Mouse (Mus musculus): ENCODE measurements around the gene Gm49366. TPM values are rescaled to one million over a fixed set of nuclear protein-coding genes. Genes with fewer than 3 reads are reported as not detected.
"Not testable (repeated sequence)": the region's sequence is repeated elsewhere in the genome, so short reads cannot be mapped to it uniquely, and the experiment has no call there.

Gm49366 gene
- total and polyA plus RNA-seq, 3 experiments: not detected

- no peak for DNase-seq
- H3K27me3 ChIP-seq (ENCODE audit: control insufficient read depth, insufficient read depth, low read length): no peaks in the 10 kb centered on the region
- no peaks in the 10 kb centered on the region; the same call in 1 of the 2 replicates for H3K4me1 ChIP-seq (ENCODE audit: control insufficient read depth, insufficient read depth, low read length)
- no peak for TF ChIP-seq CTCF (IDR thresholded peaks at IDR 0.05)
- intact Hi-C loops (cut with DNase I): no loop called here
- H3K36me3 ChIP-seq (ENCODE audit: control insufficient read depth, insufficient read depth, low read length): no peaks in the 10 kb centered on the region
- no peak overlapping the region for H3K27ac ChIP-seq
- H3K79me2 ChIP-seq (replicated peaks; ENCODE audit: control insufficient read depth, insufficient read depth, low read length): no peaks in the 10 kb centered on the region
- 75% methylated on average over 1 of the region's 1 CpGs for WGBS
- H3K4me3 ChIP-seq: no peak overlapping the region
- no peak overlapping the region for H3K9ac ChIP-seq (ENCODE audit: low read depth, low read length)
Observed at GRCm38 (mm10) chr12:84100071-84100470, 61.3 kb downstream of the Gm49366 start.

- Histone ChIP-seq H3K9ac (ENCODE audit: low read depth, low read length) (peak within 1 kb of the TSS; percentile 76), H3K4me3 (peak within 1 kb of the TSS; percentile 56), H3K27ac (peak within 1 kb of the TSS; percentile 54)
- H3K4me1 ChIP-seq (ENCODE audit: control insufficient read depth, insufficient read depth, low read length); H3K36me3 ChIP-seq (ENCODE audit: control insufficient read depth, insufficient read depth, low read length); H3K79me2 ChIP-seq (replicated peaks; ENCODE audit: control insufficient read depth, insufficient read depth, low read length); intact Hi-C loops (cut with DNase I); H3K27me3 ChIP-seq (ENCODE audit: control insufficient read depth, insufficient read depth, low read length): not testable (repeated sequence)
- under 1% methylated on average over 80 of the region's 80 CpGs for WGBS
- peak; percentile 48 to 62 for DNase-seq
Observed at GRCm38 (mm10) chr12:84100604-84101492, 62.1 kb downstream of the Gm49366 start, which contains the start of gene Acot6. Gene Acot6 (plus strand): TSS chr12:84100654.

DNA sequence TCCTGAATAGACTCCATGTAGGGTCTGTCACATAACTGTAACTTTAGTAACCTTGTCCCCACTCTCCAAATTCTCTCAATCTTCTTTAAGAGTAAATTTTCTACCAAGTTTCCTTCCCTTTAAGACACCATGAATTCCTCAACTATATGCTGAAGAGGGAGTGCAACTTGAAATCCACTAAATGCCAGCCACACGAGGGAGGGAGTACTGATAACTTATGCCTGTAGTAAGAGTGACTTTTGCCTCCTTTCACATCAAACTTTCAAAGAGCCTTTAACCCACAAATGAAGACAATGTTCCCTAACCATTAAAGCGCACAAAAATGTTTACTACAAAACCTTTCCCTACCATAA is 62.7 kb downstream of the Gm49366 start:
- Histone ChIP-seq H3K4me3 (peak overlapping the region; percentile 56), H3K27me3 (ENCODE audit: control insufficient read depth, insufficient read depth, low read length) (no peaks in the 10 kb centered on the region), H3K9ac (ENCODE audit: low read depth, low read length) (peak overlapping the region; percentile 76), H3K79me2 (replicated peaks; ENCODE audit: control insufficient read depth, insufficient read depth, low read length) (no peaks in the 10 kb centered on the region), H3K36me3 (ENCODE audit: control insufficient read depth, insufficient read depth, low read length) (no peaks in the 10 kb centered on the region), H3K27ac (no peak overlapping the region), H3K4me1 (ENCODE audit: control insufficient read depth, insufficient read depth, low read length) (no peaks in the 10 kb centered on the region; the same call in 1 of the 2 replicates)
- DNase-seq: no peak
- intact Hi-C loops (cut with DNase I): no loop called here
- WGBS: 68% methylated on average over 2 of the region's 2 CpGs
- TF ChIP-seq EP300 (IDR thresholded peaks at IDR 0.05; ENCODE audit: insufficient read depth, low read depth, low read length): no peak
- no peak for TF ChIP-seq POLR2A (IDR thresholded peaks at IDR 0.05; ENCODE audit: insufficient read depth, low read depth, low read length)
- no peak for TF ChIP-seq CTCF (IDR thresholded peaks at IDR 0.05)

DNA sequence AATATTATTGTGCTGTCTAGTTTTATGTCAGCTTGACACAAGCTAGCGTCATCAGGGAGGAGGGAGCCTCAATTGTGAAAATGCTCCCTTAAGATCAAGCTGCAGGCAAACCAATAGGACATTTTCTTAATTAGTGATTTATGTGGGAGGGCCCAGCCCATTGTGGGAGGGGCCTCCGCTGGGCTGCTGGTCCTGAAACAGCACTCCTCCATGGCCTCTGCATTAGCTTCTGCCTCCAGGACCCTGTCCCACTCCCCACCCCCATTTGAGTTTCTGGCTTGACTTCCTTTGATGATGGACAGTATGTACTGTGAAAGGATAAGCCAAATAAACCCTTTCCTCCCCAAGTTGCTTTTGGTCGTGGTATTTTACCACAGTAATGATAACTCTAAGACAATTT is 68.3 kb downstream of the Gm49366 start:
- 87% methylated on average over 3 of the region's 3 CpGs for WGBS
- no peaks in the 10 kb centered on the region for H3K4me1 ChIP-seq (ENCODE audit: control insufficient read depth, insufficient read depth, low read length)
- no peaks in the 10 kb centered on the region for H3K79me2 ChIP-seq (replicated peaks; ENCODE audit: control insufficient read depth, insufficient read depth, low read length)
- TF ChIP-seq POLR2A (IDR thresholded peaks at IDR 0.05; ENCODE audit: insufficient read depth, low read depth, low read length): no peak
- no peaks in the 10 kb centered on the region for H3K27me3 ChIP-seq (ENCODE audit: control insufficient read depth, insufficient read depth, low read length)
- no peak overlapping the region for H3K27ac ChIP-seq
- intact Hi-C loops (cut with DNase I): no loop called here
- no peak overlapping the region for H3K9ac ChIP-seq (ENCODE audit: low read depth, low read length)
- no peaks in the 10 kb centered on the region for H3K36me3 ChIP-seq (ENCODE audit: control insufficient read depth, insufficient read depth, low read length)
- H3K4me3 ChIP-seq: no peak overlapping the region
- DNase-seq: no peak

DNA sequence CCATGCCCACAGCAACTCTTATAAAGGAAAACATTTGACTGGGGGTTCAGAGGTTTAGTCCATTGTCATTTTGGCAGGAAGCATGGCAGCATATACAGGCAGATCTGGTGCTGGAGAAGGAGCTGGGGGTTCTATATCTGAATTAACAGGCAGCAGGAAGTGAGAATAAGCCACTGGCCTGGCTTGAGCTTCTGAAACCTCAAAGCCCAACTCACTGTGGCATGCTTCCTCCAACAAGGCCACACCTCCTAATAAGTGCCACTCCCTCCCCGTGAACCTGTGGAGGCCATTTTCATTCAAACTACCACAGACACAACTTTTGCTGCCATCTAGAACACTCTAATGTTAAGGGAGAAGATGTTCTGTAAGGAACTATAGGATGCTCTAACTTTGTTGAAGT is 69.0 kb downstream of the Gm49366 start:
- Histone ChIP-seq H3K4me1 (ENCODE audit: control insufficient read depth, insufficient read depth, low read length) (no peaks in the 10 kb centered on the region), H3K4me3 (no peak overlapping the region), H3K79me2 (replicated peaks; ENCODE audit: control insufficient read depth, insufficient read depth, low read length) (no peaks in the 10 kb centered on the region), H3K27me3 (ENCODE audit: control insufficient read depth, insufficient read depth, low read length) (no peaks in the 10 kb centered on the region), H3K27ac (no peak overlapping the region), H3K36me3 (ENCODE audit: control insufficient read depth, insufficient read depth, low read length) (no peaks in the 10 kb centered on the region), H3K9ac (ENCODE audit: low read depth, low read length) (no peak overlapping the region)
- WGBS: 72% methylated on average over 1 of the region's 1 CpGs
- intact Hi-C loops (cut with DNase I): no loop called here
- no peak for DNase-seq
- no peak for TF ChIP-seq POLR2A (IDR thresholded peaks at IDR 0.05; ENCODE audit: insufficient read depth, low read depth, low read length)
- TF ChIP-seq CTCF (IDR thresholded peaks at IDR 0.05): no peak
- no peak for TF ChIP-seq EP300 (IDR thresholded peaks at IDR 0.05; ENCODE audit: insufficient read depth, low read depth, low read length)

Other genes starting within 250 kb of the Gm49366 start
- 10 to 100 TPM; 31.6 to 32.3 TPM for gene Numb, start 117.0 kb upstream of the Gm49366 start, total RNA-seq (2021)
- gene Numb, start 117.0 kb upstream of the Gm49366 start, polyA plus RNA-seq (2012; rRNA removed): 31.1 and 38.1 TPM in 2 replicates
- 1 to 10 TPM; 4.4 to 4.7 TPM for gene Riox1, start 88.3 kb upstream of the Gm49366 start, total RNA-seq (2021)
- gene Riox1, start 88.3 kb upstream of the Gm49366 start, polyA plus RNA-seq (2012; rRNA removed): 2.8 and 3.4 TPM in 2 replicates
- not detected for gene Heatr4, start 54.1 kb upstream of the Gm49366 start, total RNA-seq (2021)
- not detected in 2 replicates for gene Heatr4, start 54.1 kb upstream of the Gm49366 start, polyA plus RNA-seq (2012; rRNA removed)
- gene Acot2, start 51.1 kb upstream of the Gm49366 start, total RNA-seq (2021): 100 to 1,000 TPM; 112 to 114 TPM
- gene Acot2, start 51.1 kb upstream of the Gm49366 start, polyA plus RNA-seq (2012; rRNA removed): 44.4 and 52.6 TPM in 2 replicates
- 10 to 100 TPM; 53.0 to 54.4 TPM for gene Acot1, start 29.4 kb upstream of the Gm49366 start, total RNA-seq (2021)
- 8.1 and 22.9 TPM in 2 replicates for gene Acot1, start 29.4 kb upstream of the Gm49366 start, polyA plus RNA-seq (2012; rRNA removed)
- gene Acot4, start 556 bp upstream of the Gm49366 start, total RNA-seq (2021): 1 to 10 TPM in 1 of 2 experiments, under 1 TPM in 1; 0.91 to 1.3 TPM
- gene Acot4, start 556 bp upstream of the Gm49366 start, polyA plus RNA-seq (2012; rRNA removed): 0.53 and 0.61 TPM in 2 replicates
- under 1 TPM; 0.84 TPM for gene Acot3, start 13.2 kb downstream of the Gm49366 start, total RNA-seq (2021)
- 0.32 and 0.57 TPM in 2 replicates for gene Acot3, start 13.2 kb downstream of the Gm49366 start, polyA plus RNA-seq (2012; rRNA removed)
- not detected for gene Acot5, start 30.4 kb downstream of the Gm49366 start, total RNA-seq (2021)
- not detected in 2 replicates for gene Acot5, start 30.4 kb downstream of the Gm49366 start, polyA plus RNA-seq (2012; rRNA removed)
- 1 to 10 TPM; 2.2 TPM for gene Acot6, start 61.7 kb downstream of the Gm49366 start, total RNA-seq (2021)
- gene Acot6, start 61.7 kb downstream of the Gm49366 start, polyA plus RNA-seq (2012; rRNA removed): 1.5 and 2.6 TPM in 2 replicates
- gene Dnal1, start 75.4 kb downstream of the Gm49366 start, total RNA-seq (2021): 1 to 10 TPM; 6.9 to 7.9 TPM
- gene Dnal1, start 75.4 kb downstream of the Gm49366 start, polyA plus RNA-seq (2012; rRNA removed): 3.4 and 5.4 TPM in 2 replicates
- under 1 TPM; 0.10 to 0.20 TPM for gene Pnma1, start 109.6 kb downstream of the Gm49366 start, total RNA-seq (2021)
- 0.04 and 0.06 TPM in 2 replicates for gene Pnma1, start 109.6 kb downstream of the Gm49366 start, polyA plus RNA-seq (2012; rRNA removed)
- gene Elmsan1, start 179.9 kb downstream of the Gm49366 start, total RNA-seq (2021): 10 to 100 TPM; 12.3 to 14.7 TPM
- 8.1 and 8.4 TPM in 2 replicates for gene Elmsan1, start 179.9 kb downstream of the Gm49366 start, polyA plus RNA-seq (2012; rRNA removed)
- gene Ptgr2, start 246.3 kb downstream of the Gm49366 start, total RNA-seq (2021): 100 to 1,000 TPM; 222 to 248 TPM
- 59.4 and 143 TPM in 2 replicates for gene Ptgr2, start 246.3 kb downstream of the Gm49366 start, polyA plus RNA-seq (2012; rRNA removed)